8 mouse cellular contexts compared by ENCODE assay signal in the genomic region with DNA sequence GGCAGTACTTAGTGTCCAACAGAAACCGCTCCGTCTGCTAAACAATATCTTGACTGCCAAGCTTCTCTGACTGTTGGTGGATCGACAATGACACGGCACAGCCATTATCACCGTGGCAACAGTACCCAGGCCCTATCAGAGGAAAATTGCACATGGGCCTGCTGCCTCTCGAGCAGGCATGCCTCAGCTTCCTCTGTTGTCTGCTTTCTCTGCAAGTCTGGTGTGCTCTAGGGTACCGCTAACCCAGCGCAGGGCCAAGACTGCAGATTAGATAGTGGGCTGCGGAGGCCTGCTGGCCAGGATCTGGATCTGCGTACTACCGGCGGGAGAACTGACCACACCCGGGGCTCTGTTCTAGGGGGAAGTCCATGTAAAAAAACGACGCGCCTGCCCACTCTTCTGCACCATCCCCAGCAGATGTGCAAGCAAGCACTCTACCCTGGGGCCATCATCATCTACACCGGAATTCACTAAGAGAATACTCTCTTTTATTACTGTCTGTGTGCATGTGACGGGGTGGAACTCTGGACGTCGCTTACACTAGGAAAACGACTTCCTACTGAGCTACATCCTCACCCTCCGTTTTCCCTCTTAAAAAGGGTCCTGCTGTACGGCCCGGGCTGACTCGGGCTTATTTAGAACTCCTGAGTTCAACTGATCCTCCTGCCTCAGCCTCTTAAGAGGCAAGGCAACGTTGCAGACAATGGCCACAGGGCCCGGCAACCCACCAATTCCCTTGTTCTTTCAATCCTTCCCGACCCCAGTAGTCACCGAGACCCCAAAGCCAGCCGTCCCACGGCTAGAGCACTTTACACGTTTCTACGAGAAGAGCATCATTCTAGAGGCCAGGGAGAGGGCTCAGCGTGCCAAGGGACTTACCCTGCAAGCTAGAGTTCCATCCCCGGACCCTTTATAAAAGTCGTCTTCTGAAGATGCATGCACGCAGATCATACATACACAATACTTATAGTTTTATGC. TPM values are rescaled to one million over a fixed set of nuclear protein-coding genes. Genes with fewer than 3 reads are reported as not detected.
DNase-seq lines count a peak whose midpoint lies in the region; ATAC-seq lines count a peak whose summit lies in the region.

No protein-coding gene starts in this region.

- H3K36me3 ChIP-seq in hindbrain, embryonic 12.5 days, result peaks cover 8% of the 10 kb centered on the region; the same call in 1 of the 2 replicates

- no peak for ATAC-seq in hindbrain, embryonic 12.5 days (ENCODE audit: low FRiP score)
- ATAC-seq in megakaryocyte-erythroid progenitor cell, adult 5-6 weeks (replicated peaks; ENCODE audit: low FRiP score, low TSS enrichment, poor library complexity, severe bottlenecking), result peak; percentile 13

- H3K4me2 ChIP-seq in hindbrain, embryonic 12.5 days (replicated peaks), result peak overlapping the region; percentile 97

- peak overlapping the region; percentile 83 for H3K9ac ChIP-seq in hindbrain, embryonic 12.5 days

- H3K4me1 ChIP-seq in hindbrain, embryonic 12.5 days, result peaks cover 38% of the 10 kb centered on the region

- 6% methylated on average over 37 of the region's 37 CpGs for WGBS in hindbrain, embryonic 12.5 days

- H3K9me3 ChIP-seq in hindbrain, embryonic 12.5 days (replicated peaks), result no peaks in the 10 kb centered on the region

- H3K4me3 ChIP-seq in hindbrain, embryonic 12.5 days, result peak overlapping the region; percentile 91

- DNase-seq in cerebellum, adult 11 months, result peak; percentile 11
- DNase-seq in cerebellum, postnatal 36 days, result no peak
- DNase-seq in spleen, postnatal 10 days (ENCODE audit: low spot score in 2 of 2), result peak; percentile 41
- DNase-seq in spleen, postnatal 14 days (ENCODE audit: low spot score in 2 of 2), result no peak
- DNase-seq in adrenal gland, postnatal 36 days, result no peak
- no peak for DNase-seq in frontal cortex, postnatal 10 days (ENCODE audit: low spot score in 2 of 2)

- peak overlapping the region; percentile 80 for H3K27ac ChIP-seq in hindbrain, embryonic 12.5 days

- H3K27me3 ChIP-seq in hindbrain, embryonic 12.5 days, result no peaks in the 10 kb centered on the region

RNA-seq across cellular contexts. Expression of a gene that starts 1.1 kb away (rescaled TPM):
- polyA plus RNA-seq in hindbrain, embryonic 12.5 days (2016; fragmentation: Nextera tagmentation; extraction: Ambion mirVana), result 149 and 157 TPM in 2 replicates
- total RNA-seq in megakaryocyte-erythroid progenitor cell, adult 5-6 weeks (2014; fragmentation: Nextera tagmentation), result 112 and 193 TPM in 2 replicates
- 59.2 and 86.9 TPM in 2 replicates for total RNA-seq in megakaryocyte-erythroid progenitor cell, adult 5-6 weeks (2017)
- total RNA-seq in adrenal gland, postnatal 36 days (2021), result 100 to 1,000 TPM; 159 to 254 TPM

RNA-seq across cellular contexts. Expression of a gene that starts 21.8 kb away (rescaled TPM):
- polyA plus RNA-seq in hindbrain, embryonic 12.5 days (2016; fragmentation: Nextera tagmentation; extraction: Ambion mirVana), result 0.21 and 0.47 TPM in 2 replicates
- total RNA-seq in megakaryocyte-erythroid progenitor cell, adult 5-6 weeks (2014; fragmentation: Nextera tagmentation), result 10.9 and 15.7 TPM in 2 replicates
- 9.1 and 9.7 TPM in 2 replicates for total RNA-seq in megakaryocyte-erythroid progenitor cell, adult 5-6 weeks (2017)
- 10 to 100 TPM; 16.5 to 18.2 TPM for total RNA-seq in adrenal gland, postnatal 36 days (2021)

Comparison
In these comparisons a context has a peak if more than half of its experiments do, and no peak if none do; other contexts are left out.
1. DNase-seq: peak in cerebellum, adult 11 months (single experiment) and spleen, postnatal 10 days (2 of 2); none in cerebellum, postnatal 36 days (0 of 2), spleen, postnatal 14 days (0 of 2), adrenal gland, postnatal 36 days (0 of 2) and frontal cortex, postnatal 10 days (0 of 2).